Mouse (Mus musculus) liver, embryonic 16.5 days (tissue): ENCODE results near the gene Pym1. TPM values are rescaled to one million over a fixed set of nuclear protein-coding genes. Genes with fewer than 3 reads are reported as not detected.
A peak's percentile ranks its signal among the peaks of the same experiment; 100 is the strongest.

Experiments
- ATAC-seq: fragments of 200-750 bp; cut with Nextera tagmentation; 2 replicates; pipeline ENCODE4 v1.8.0; 2017; ENCODE audit warnings: low read depth, mild to moderate bottlenecking, moderate number of reproducible peaks, moderate library complexity
- H3K27ac ChIP-seq: fragments of 300-500 bp; sonication (generic); 2 replicates; pipeline ENCODE4 v1.5.1; 2014; ENCODE audit warnings: mild to moderate bottlenecking, low read length
- H3K27me3 ChIP-seq: fragments of 300-500 bp; sonication (generic); 2 replicates; pipeline ENCODE4 v1.6.1; 2014; ENCODE audit warnings: low read depth, low read length, mixed read lengths; ENCODE audit not compliant: control insufficient read depth, insufficient read depth
- H3K36me3 ChIP-seq: fragments of 300-500 bp; sonication (generic); 2 replicates; pipeline ENCODE4 v1.6.1; 2014; ENCODE audit warnings: mild to moderate bottlenecking; ENCODE audit not compliant: control insufficient read depth, insufficient read depth
- H3K4me1 ChIP-seq: fragments of 300-500 bp; sonication (generic); 2 replicates; pipeline ENCODE4 v1.6.1; 2014; ENCODE audit warnings: low read depth, low read length, mixed read lengths; ENCODE audit not compliant: control insufficient read depth
- H3K4me2 ChIP-seq: fragments of 300-500 bp; sonication (generic); 2 replicates; pipeline ENCODE4 v1.6.1; 2014; ENCODE audit warnings: low read depth, low read length, mixed read lengths
- H3K4me3 ChIP-seq: fragments of 300-500 bp; sonication (generic); 2 replicates; pipeline ENCODE4 v1.5.1; 2014; ENCODE audit warnings: low read depth, mild to moderate bottlenecking, low read length
- H3K9ac ChIP-seq: fragments of 300-500 bp; sonication (generic); 2 replicates; pipeline ENCODE4 v1.6.1; 2014; ENCODE audit warnings: low read depth, low read length
- H3K9me3 ChIP-seq: fragments of 300-500 bp; sonication (generic); replicated peaks from 2 replicates; pipeline ENCODE4 v1.6.1; 2016; ENCODE audit warnings: low read length; ENCODE audit not compliant: control insufficient read depth
- WGBS: fragments of 180-500 bp; shearing (Covaris S2); extraction: QIAGEN DNeasy Blood & Tissue Kit; methylation state at CpG from one replicate; pipeline ENCODE4 v1.1.7; 2014; ENCODE audit not compliant: insufficient replicate concordance; 5-methylcytosine and 5-hydroxymethylcytosine counted together
- polyA plus RNA-seq: library from polyadenylated mRNA; unstranded; fragments of >200 nt; fragmentation: Nextera tagmentation; extraction: Ambion mirVana; gene quantifications from 2 replicates; pipeline ENCODE4 v1.2.1, GENCODE M21; 2015

The Pym1 gene
- 11.9 and 13.5 TPM in 2 replicates for polyA plus RNA-seq

DNA sequence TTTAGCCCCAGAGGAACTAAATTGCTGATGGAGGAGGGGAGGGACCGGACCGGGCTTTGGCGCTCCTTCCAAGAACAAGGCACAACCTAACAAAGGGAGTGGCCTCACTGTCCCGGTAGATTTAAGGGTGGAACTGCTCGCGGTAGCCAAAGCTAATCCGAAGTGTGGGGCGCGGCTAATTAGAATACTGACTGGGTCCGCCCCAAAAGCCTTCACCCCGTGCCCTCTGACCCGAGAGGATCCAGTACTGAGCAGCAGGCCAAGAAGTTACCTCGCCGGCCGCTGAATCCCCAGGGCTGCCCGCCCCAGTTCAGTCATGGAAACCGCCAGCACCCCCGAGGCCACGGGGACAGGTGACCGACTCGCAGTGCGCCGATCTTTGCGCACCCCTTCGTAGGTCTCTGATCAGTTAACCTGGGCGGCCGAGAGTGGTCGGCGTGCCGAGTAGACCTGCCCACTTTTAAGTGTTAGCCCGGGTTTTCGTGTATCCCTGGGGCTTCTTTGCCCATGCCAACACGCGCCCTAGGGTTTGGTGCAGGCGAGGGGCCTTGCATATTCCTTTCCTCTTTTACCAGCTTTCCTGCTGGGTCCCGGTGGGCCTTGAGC, at the start of gene Pym1:
Gene Pym1 (plus strand): TSS at position 244 of the 606 bp plus-strand sequence.
- peaks cover 26% of the 10 kb centered on the region for H3K4me1 ChIP-seq
- WGBS = 0% methylated on average over 36 of the region's 36 CpGs
- peak within 1 kb of the TSS; percentile 95 for H3K4me2 ChIP-seq
- H3K36me3 ChIP-seq = peaks cover 6% of the 10 kb centered on the region
- peak within 1 kb of the TSS; percentile 83 for H3K9ac ChIP-seq
- no peaks in the 10 kb centered on the region for H3K9me3 ChIP-seq
- H3K27ac ChIP-seq = peak within 1 kb of the TSS; percentile 93
- peak; percentile 89 for ATAC-seq
- peaks cover 26% of the 10 kb centered on the region for H3K27me3 ChIP-seq
- peak within 1 kb of the TSS; percentile 79 for H3K4me3 ChIP-seq

DNA sequence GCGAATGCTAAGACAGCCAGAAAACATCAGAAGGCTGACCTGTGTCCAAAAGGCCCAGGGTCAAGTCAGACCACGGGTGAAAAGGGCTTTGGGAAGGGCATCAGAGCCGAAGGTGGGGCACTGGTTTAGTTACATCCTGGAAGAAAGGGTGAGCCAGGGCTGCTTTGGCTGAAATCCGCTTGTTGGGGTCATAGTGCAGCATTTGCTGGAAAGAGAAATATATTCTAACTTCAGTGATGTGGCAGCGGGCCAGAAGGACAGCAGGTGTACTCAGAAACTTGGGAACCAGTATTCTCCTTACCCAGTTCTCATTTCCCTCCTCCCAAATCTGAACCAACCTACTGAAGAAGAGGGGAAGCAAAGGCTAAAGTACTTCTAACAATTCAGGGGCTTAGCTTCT, 48.7 kb upstream of the Pym1 start:
- ATAC-seq = no peak
- peaks cover 24% of the 10 kb centered on the region for H3K36me3 ChIP-seq
- H3K4me1 ChIP-seq = peaks cover 34% of the 10 kb centered on the region
- no peak overlapping the region for H3K9ac ChIP-seq
- H3K4me3 ChIP-seq = no peak overlapping the region
- 71% methylated on average over 5 of the region's 5 CpGs for WGBS
- no peak overlapping the region for H3K4me2 ChIP-seq
- H3K27me3 ChIP-seq = no peaks in the 10 kb centered on the region
- H3K27ac ChIP-seq = no peak overlapping the region
- no peaks in the 10 kb centered on the region for H3K9me3 ChIP-seq

DNA sequence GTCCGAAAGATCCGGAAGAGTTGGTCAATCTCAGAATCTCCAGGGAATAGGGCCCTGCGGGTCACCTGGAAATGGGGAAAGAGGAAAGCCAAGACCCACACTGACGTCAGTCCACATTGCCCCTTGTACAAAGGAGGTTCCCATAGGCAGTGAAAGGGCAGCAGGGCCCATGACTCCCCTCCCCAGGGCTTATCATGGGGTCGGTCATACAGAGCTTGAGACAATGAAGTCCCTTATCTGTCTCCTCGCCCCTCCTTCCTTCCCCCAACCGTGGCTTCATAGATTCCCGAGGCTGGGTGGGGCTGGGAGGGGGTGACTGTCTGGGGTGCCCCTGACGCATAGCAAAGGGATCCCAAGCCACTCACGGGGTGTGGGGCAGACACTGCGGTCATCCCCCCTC, 48.1 kb upstream of the Pym1 start:
- no peak for ATAC-seq
- Histone ChIP-seq H3K27ac (no peak overlapping the region; the same call in 1 of the 2 replicates), H3K4me2 (no peak overlapping the region), H3K4me3 (no peak overlapping the region), H3K36me3 (peaks cover 24% of the 10 kb centered on the region), H3K9ac (no peak overlapping the region), H3K27me3 (no peaks in the 10 kb centered on the region), H3K4me1 (peaks cover 31% of the 10 kb centered on the region), H3K9me3 (no peaks in the 10 kb centered on the region)
- 36% methylated on average over 11 of the region's 11 CpGs for WGBS

DNA sequence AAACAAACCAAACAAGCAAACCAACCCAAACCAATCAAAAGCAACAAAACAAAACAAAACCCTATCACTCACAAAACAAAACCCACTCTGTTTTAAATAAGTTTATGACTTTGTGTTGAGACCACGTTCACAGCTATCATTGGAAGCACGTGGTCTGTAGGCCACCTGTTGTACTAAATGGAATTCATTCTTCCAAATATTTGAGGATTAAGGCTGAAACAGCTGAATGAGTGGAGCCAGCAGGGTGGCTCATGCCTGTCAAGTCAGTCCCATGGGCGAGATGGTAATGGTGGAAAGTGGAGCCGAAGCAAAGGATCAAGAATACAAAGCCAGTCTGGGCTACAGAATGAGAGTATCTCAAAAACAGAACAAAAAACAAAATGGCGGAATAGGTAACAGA, 47.0 kb upstream of the Pym1 start:
- no peaks in the 10 kb centered on the region for H3K9me3 ChIP-seq
- no peak for ATAC-seq
- H3K27me3 ChIP-seq = no peaks in the 10 kb centered on the region
- H3K4me3 ChIP-seq = no peak overlapping the region
- peaks cover 24% of the 10 kb centered on the region for H3K36me3 ChIP-seq
- H3K4me1 ChIP-seq = peaks cover 30% of the 10 kb centered on the region
- 81% methylated on average over 5 of the region's 5 CpGs for WGBS
- no peak overlapping the region for H3K4me2 ChIP-seq
- H3K9ac ChIP-seq = no peak overlapping the region
- no peak overlapping the region for H3K27ac ChIP-seq

DNA sequence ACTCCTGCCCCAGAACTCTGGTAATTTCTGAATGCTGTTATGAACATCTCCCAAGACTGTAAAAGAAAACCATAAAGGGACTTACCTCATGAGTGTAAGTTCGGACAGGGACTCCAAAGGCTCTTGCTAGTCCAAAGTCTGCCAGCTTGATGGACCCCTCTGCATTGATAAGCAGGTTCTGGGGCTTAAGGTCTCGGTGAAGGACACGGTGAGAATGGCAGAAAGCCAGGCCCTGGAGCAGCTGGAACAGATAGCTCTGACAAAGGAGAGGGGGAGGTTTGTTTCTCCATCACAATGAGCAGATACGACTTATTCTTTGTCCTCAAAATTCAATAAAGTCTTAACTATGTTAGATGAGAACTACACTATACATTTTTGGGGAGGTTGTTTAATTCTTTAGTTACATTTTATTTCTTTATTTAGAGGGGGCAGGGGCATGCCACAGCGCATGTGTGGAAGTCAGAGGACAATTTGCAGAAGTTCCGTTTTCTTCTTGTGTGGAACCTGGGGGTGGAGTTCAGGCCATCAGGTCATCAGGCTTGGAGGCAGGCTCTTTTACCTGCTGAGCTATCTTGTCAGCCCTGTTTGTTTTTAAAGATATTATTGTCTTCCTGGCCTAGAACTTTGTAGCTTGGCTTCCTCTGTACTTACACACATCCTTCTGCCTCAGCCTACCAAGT, 45.2 kb upstream of the Pym1 start:
- WGBS = 47% methylated on average over 6 of the region's 6 CpGs
- no peak for ATAC-seq
- Histone ChIP-seq H3K4me3 (no peak overlapping the region), H3K9ac (no peak overlapping the region), H3K4me2 (peak overlapping the region; percentile 73; the same call in 1 of the 2 replicates), H3K36me3 (peaks cover 21% of the 10 kb centered on the region), H3K9me3 (no peaks in the 10 kb centered on the region), H3K4me1 (peaks cover 24% of the 10 kb centered on the region), H3K27me3 (no peaks in the 10 kb centered on the region), H3K27ac (no peak overlapping the region)

DNA sequence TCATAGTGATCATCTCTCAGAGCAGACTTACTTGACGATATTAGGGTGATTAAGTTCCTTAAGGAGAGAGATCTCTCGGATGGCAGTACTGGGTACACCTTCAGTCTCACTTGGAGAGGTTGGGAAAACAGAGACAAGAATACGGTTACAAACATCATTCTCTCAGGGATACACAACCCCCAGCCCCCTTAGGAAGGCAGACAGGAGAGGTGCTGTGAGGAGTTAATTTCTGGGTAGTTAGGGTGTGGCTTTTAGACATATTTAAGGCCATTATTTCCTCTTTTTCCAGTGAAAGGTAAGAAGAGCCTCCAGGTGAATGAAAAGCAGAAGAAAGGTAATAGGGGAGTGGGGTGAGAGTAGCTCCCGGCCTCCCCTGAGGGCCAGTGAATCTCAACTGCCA, 43.8 kb upstream of the Pym1 start, which contains the start of gene Pmel:
Gene Pmel (plus strand): TSS at position 301 of the 400 bp plus-strand sequence.
- 22% methylated on average over 4 of the region's 4 CpGs for WGBS
- no peaks in the 10 kb centered on the region for H3K9me3 ChIP-seq
- peak within 1 kb of the TSS; percentile 73 for H3K4me2 ChIP-seq
- peak within 1 kb of the TSS; percentile 87 for H3K27ac ChIP-seq
- peak within 1 kb of the TSS; percentile 80 for H3K9ac ChIP-seq
- H3K27me3 ChIP-seq = no peaks in the 10 kb centered on the region
- no peak for ATAC-seq
- H3K4me3 ChIP-seq = peak within 1 kb of the TSS; percentile 79
- peaks cover 16% of the 10 kb centered on the region for H3K36me3 ChIP-seq
- peaks cover 21% of the 10 kb centered on the region for H3K4me1 ChIP-seq

DNA sequence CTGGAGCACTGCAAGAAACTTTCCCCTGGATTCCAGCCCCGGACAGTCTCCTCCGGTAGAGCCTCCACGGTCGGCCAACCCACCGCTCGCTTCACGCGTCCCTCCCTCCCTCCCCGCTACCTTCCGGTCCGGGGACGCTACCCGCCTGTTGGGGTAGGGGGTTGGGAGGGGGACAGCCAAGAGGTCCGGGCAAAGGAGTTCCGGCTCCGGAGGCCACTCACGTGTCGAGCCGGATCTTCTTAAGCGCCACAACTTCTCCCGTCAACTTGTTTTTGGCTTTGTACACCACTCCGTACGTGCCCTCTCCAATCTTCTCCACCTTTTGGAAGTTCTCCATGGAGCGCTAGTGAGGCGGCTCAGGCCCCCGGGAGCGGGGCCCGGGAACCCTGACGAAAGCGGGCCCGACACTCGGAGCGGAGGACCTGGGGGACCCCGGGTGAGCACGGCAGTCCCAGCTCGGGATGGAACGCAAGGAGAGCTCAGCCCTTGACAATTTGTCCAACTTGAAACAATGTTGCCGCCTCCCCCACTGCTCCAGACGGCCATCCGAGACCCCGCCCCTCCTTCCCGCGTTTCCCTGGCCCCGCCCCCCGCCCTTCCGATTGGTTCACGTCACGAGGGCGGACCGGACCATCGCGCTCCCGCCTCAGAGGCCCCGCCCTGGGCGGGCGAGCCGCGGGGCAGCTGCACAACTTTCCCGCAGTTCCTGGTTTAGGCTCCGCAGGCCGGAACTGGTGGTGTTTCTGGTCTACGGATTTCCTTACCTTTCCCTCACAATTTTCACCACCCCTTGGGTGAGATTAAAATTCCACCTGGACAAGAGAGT, 43.0 kb upstream of the Pym1 start, which contains the start of gene Cdk2:
Gene Cdk2 (minus strand): TSS at position 541 of the 826 bp plus-strand sequence.
- ATAC-seq = peak; percentile 93
- peaks cover 12% of the 10 kb centered on the region for H3K36me3 ChIP-seq
- no peaks in the 10 kb centered on the region for H3K27me3 ChIP-seq
- no peaks in the 10 kb centered on the region for H3K9me3 ChIP-seq
- peaks cover 19% of the 10 kb centered on the region for H3K4me1 ChIP-seq
- WGBS = under 1% methylated on average over 62 of the region's 62 CpGs
- H3K9ac ChIP-seq = peak within 1 kb of the TSS; percentile 80
- peak within 1 kb of the TSS; percentile 73 for H3K4me2 ChIP-seq
- peak within 1 kb of the TSS; percentile 79 for H3K4me3 ChIP-seq
- peak within 1 kb of the TSS; percentile 87 for H3K27ac ChIP-seq

DNA sequence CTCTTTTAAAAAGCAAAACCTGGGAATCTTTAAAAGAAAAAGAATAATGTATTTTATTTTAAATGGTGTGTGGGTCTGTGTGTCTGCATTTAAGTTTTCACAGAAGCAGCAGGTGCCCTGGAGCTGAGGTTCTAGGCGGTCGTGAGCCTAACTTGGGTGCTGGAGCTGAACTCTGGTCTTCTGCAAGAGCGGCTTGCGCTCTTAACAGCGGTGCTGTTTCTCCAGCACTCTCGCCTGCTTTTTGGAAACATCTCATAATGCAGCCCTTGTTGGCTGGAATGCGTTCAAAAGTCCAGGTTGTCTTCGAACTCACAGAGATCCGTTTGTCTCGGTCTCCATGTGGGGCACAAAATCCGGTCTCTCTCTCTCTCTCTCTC, 42.4 kb upstream of the Pym1 start:
- Histone ChIP-seq H3K27ac (peak overlapping the region; percentile 46; the same call in 1 of the 2 replicates), H3K36me3 (peaks cover 12% of the 10 kb centered on the region), H3K9me3 (no peaks in the 10 kb centered on the region), H3K4me2 (peak overlapping the region; percentile 73), H3K4me1 (peaks cover 19% of the 10 kb centered on the region), H3K9ac (peak overlapping the region; percentile 63), H3K4me3 (peak overlapping the region; percentile 79), H3K27me3 (no peaks in the 10 kb centered on the region)
- WGBS = 15% methylated on average over 11 of the region's 11 CpGs
- no peak for ATAC-seq
